ENCODE assay signal across 9 mouse cellular contexts in genomic region chr9:103302666-103303065, GRCm38 (mm10). TPM values are rescaled to one million over a fixed set of nuclear protein-coding genes. Genes with fewer than 3 reads are reported as not detected.
DNase-seq lines count a peak whose midpoint lies in the region; ATAC-seq and TF ChIP-seq lines count a peak whose summit lies in the region.
"Had no signal": no experiment of that assay in that cellular context is flagged by ENCODE, and none has a peak within 500 bp of the region (broad histone marks: within the 10 kb centered on the region; RNA-seq: fewer than 3 reads in every experiment).

No protein-coding gene starts in this region.

- H3K27me3 ChIP-seq in heart, embryonic 12.5 days (replicated peaks) = no peaks in the 10 kb centered on the region
- H3K27me3 ChIP-seq: embryonic facial prominence, embryonic 12.5 days had no signal

- 43% methylated on average over 3 of the region's 3 CpGs for WGBS in heart, embryonic 12.5 days

- H3K4me3 ChIP-seq in heart, embryonic 12.5 days = no peak overlapping the region
- H3K4me3 ChIP-seq in cortical plate, adult 2 months (ENCODE audit: insufficient read depth, low read length) = no peak overlapping the region
- H3K4me3 ChIP-seq: embryonic facial prominence, embryonic 12.5 days had no signal

- peaks cover 11% of the 10 kb centered on the region for H3K4me1 ChIP-seq in heart, embryonic 12.5 days (replicated peaks)
- peaks cover 2% of the 10 kb centered on the region for H3K4me1 ChIP-seq in cortical plate, adult 2 months (ENCODE audit: control insufficient read depth, insufficient read depth, low read length)

- DNase-seq in heart, adult 9 months (ENCODE audit: low spot score in 2 of 2) = peak; percentile 5 to 50
- DNase-seq in WW6 (ENCODE audit: low read depth, low spot score) = peak; percentile 13
- DNase-seq in heart, postnatal 4 days = peak; percentile 79
- DNase-seq in left cerebral cortex, adult 18-20 months (ENCODE audit: low spot score in 2 of 2) = peak; percentile 64 to 69
- DNase-seq in spleen, postnatal 4 days (ENCODE audit: low spot score in 2 of 2) = peak; percentile 71 to 81

- H3K9me3 ChIP-seq in heart, embryonic 12.5 days (replicated peaks) = no peaks in the 10 kb centered on the region
- H3K9me3 ChIP-seq: embryonic facial prominence, embryonic 12.5 days had no signal

- no peak overlapping the region for H3K9ac ChIP-seq in heart, embryonic 12.5 days
- H3K9ac ChIP-seq: embryonic facial prominence, embryonic 12.5 days had no signal

- H3K36me3 ChIP-seq in heart, embryonic 12.5 days = peaks cover 2% of the 10 kb centered on the region

- H3K27ac ChIP-seq in heart, embryonic 12.5 days (ENCODE audit: poor library complexity, severe bottlenecking) = no peak overlapping the region
- H3K27ac ChIP-seq in cortical plate, adult 2 months (ENCODE audit: insufficient read depth, low read length) = no peak overlapping the region
- H3K27ac ChIP-seq: embryonic facial prominence, embryonic 12.5 days had no signal

- peak; percentile 82 for TF ChIP-seq CTCF in cortical plate, adult 2 months (IDR thresholded peaks at IDR 0.05; ENCODE audit: extremely low read depth, insufficient read depth, low read length)

- no peak overlapping the region for H3K4me2 ChIP-seq in heart, embryonic 12.5 days
- H3K4me2 ChIP-seq: embryonic facial prominence, embryonic 12.5 days had no signal

- ATAC-seq in heart, embryonic 12.5 days (ENCODE audit: insufficient number of reproducible peaks, low FRiP score) = no peak; the same call in 1 of the 2 replicates
- peak; percentile 39 for ATAC-seq in megakaryocyte-erythroid progenitor cell, adult 5-6 weeks (replicated peaks; ENCODE audit: low FRiP score, low TSS enrichment, poor library complexity, severe bottlenecking)

- TF ChIP-seq POLR2A in cortical plate, adult 2 months (IDR thresholded peaks at IDR 0.05; ENCODE audit: extremely low read depth, insufficient read depth, low read length) = no peak

RNA-seq across cellular contexts. Expression of gene 1300017J02Rik, which starts 2.2 kb away (rescaled TPM):
- polyA plus RNA-seq in heart, embryonic 12.5 days (2016; fragmentation: Nextera tagmentation; extraction: Ambion mirVana) = 7.6 and 8.1 TPM in 2 replicates
- 0.34 and 1.1 TPM in 2 replicates for polyA plus RNA-seq in cortical plate, adult 2 months (2012; rRNA removed)
- under 1 TPM; 0.23 to 0.48 TPM for total RNA-seq in heart, postnatal 4 days (2021)
- total RNA-seq in left cerebral cortex, adult 18-20 months (2021) = not detected
- total RNA-seq in megakaryocyte-erythroid progenitor cell, adult 5-6 weeks (2014; fragmentation: Nextera tagmentation) = 7.2 and 14.6 TPM in 2 replicates
- total RNA-seq in megakaryocyte-erythroid progenitor cell, adult 5-6 weeks (2017) = 4.2 and 14.7 TPM in 2 replicates

RNA-seq across cellular contexts. Expression of gene Topbp1, which starts 2.3 kb away (rescaled TPM):
- 59.0 and 64.7 TPM in 2 replicates for polyA plus RNA-seq in heart, embryonic 12.5 days (2016; fragmentation: Nextera tagmentation; extraction: Ambion mirVana)
- 11.9 and 12.2 TPM in 2 replicates for polyA plus RNA-seq in cortical plate, adult 2 months (2012; rRNA removed)
- total RNA-seq in heart, postnatal 4 days (2021) = 10 to 100 TPM; 58.6 to 65.2 TPM
- total RNA-seq in left cerebral cortex, adult 18-20 months (2021) = 10 to 100 TPM; 17.0 to 20.7 TPM
- 141 and 224 TPM in 2 replicates for total RNA-seq in megakaryocyte-erythroid progenitor cell, adult 5-6 weeks (2014; fragmentation: Nextera tagmentation)
- total RNA-seq in megakaryocyte-erythroid progenitor cell, adult 5-6 weeks (2017) = 229 and 238 TPM in 2 replicates

Comparison
In these comparisons a context has a peak if more than half of its experiments do, and no peak if none do; other contexts are left out.
1. DNase-seq: peak in every context shown above with its lines; median percentile 79 in heart, postnatal 4 days; 76 in spleen, postnatal 4 days; 66 in left cerebral cortex, adult 18-20 months; 28 in heart, adult 9 months; 13 in WW6.